Comparison of ENCODE assay signal across 12 mouse cellular contexts in genomic region chr9:99158708-99159107, GRCm38 (mm10).
"Had no signal": no experiment of that assay in that cellular context is flagged by ENCODE, and none has a peak within 500 bp of the region (broad histone marks: within the 10 kb centered on the region; RNA-seq: fewer than 3 reads in every experiment).

No protein-coding gene starts in this region.

- H3K4me3 ChIP-seq: kidney, embryonic 15.5 days; limb, embryonic 15.5 days; midbrain, embryonic 13.5 days; myocyte; neural tube, embryonic 15.5 days had no signal

- ATAC-seq: midbrain, embryonic 13.5 days had no signal

- H3K9ac ChIP-seq: kidney, embryonic 15.5 days; limb, embryonic 15.5 days; lung, embryonic 14.5 days; midbrain, embryonic 13.5 days; neural tube, embryonic 15.5 days had no signal

- DNase-seq: kidney, postnatal 25 days; layer of hippocampus, adult 9-11 months; layer of hippocampus, postnatal 36 days; right cerebral cortex, adult 18-20 months had no signal

- H3K27me3 ChIP-seq: kidney, embryonic 15.5 days; limb, embryonic 15.5 days; midbrain, embryonic 13.5 days; neural tube, embryonic 15.5 days had no signal

- H3K27ac ChIP-seq: kidney, embryonic 15.5 days; limb, embryonic 15.5 days; macrophage; midbrain, embryonic 13.5 days; neural tube, embryonic 15.5 days; stomach, postnatal 0 days had no signal

- H3K4me2 ChIP-seq: kidney, embryonic 15.5 days; limb, embryonic 15.5 days; lung, embryonic 14.5 days; midbrain, embryonic 13.5 days; neural tube, embryonic 15.5 days had no signal

- H3K36me3 ChIP-seq: kidney, embryonic 15.5 days; limb, embryonic 15.5 days; midbrain, embryonic 13.5 days; neural tube, embryonic 15.5 days had no signal

- H3K4me1 ChIP-seq: kidney, embryonic 15.5 days had no signal

- H3K9me3 ChIP-seq: kidney, embryonic 15.5 days; limb, embryonic 15.5 days; midbrain, embryonic 13.5 days; neural tube, embryonic 15.5 days had no signal
